Mouse (Mus musculus) midbrain, embryonic 11.5 days (tissue): ENCODE results near the gene Sptan1. TPM values are rescaled to one million over a fixed set of nuclear protein-coding genes. Genes with fewer than 3 reads are reported as not detected.

ENCODE experiments used
- ATAC-seq: fragments of 200-750 bp; cut with Nextera tagmentation; 2 replicates; pipeline ENCODE4 v1.8.0; 2017; ENCODE audit warnings: moderate TSS enrichment, moderate library complexity; ENCODE audit not compliant: low FRiP score
- DNase-seq: peaks from one replicate; pipeline ENCODE4 v3.0.0; 2015; ENCODE audit warnings: low spot score; ENCODE audit errors: missing footprints
- H3K27ac ChIP-seq: fragments of 300-500 bp; sonication (generic); 2 replicates; pipeline ENCODE4 v1.5.1; 2014; ENCODE audit warnings: low read depth, low read length
- H3K27me3 ChIP-seq: fragments of 300-500 bp; sonication (generic); 2 replicates; pipeline ENCODE4 v1.6.1; 2014; ENCODE audit warnings: mild to moderate bottlenecking, low read length, moderate library complexity, mixed read lengths; ENCODE audit not compliant: control insufficient read depth, insufficient read depth
- H3K36me3 ChIP-seq: fragments of 300-500 bp; sonication (generic); 2 replicates; pipeline ENCODE4 v1.6.1; 2014; ENCODE audit warnings: mild to moderate bottlenecking, low read length, moderate library complexity, mixed read lengths; ENCODE audit not compliant: control insufficient read depth, insufficient read depth
- H3K4me1 ChIP-seq: fragments of 300-500 bp; sonication (generic); 2 replicates; pipeline ENCODE4 v1.6.1; 2014; ENCODE audit warnings: low read length; ENCODE audit not compliant: control insufficient read depth, insufficient read depth
- H3K4me2 ChIP-seq: fragments of 300-500 bp; sonication (generic); 2 replicates; pipeline ENCODE4 v1.6.1; 2014; ENCODE audit warnings: mild to moderate bottlenecking, moderate library complexity
- H3K4me3 ChIP-seq: fragments of 300-500 bp; sonication (generic); 2 replicates; pipeline ENCODE4 v1.5.1; 2014; ENCODE audit warnings: low read depth, low read length
- H3K9ac ChIP-seq: fragments of 300-500 bp; sonication (generic); 2 replicates; pipeline ENCODE4 v1.6.1; 2014; ENCODE audit warnings: low read length
- H3K9me3 ChIP-seq: fragments of 300-500 bp; sonication (generic); 2 replicates; pipeline ENCODE4 v1.6.1; 2016; ENCODE audit warnings: low read length; ENCODE audit not compliant: control insufficient read depth
- WGBS: fragments of 180-500 bp; shearing (Covaris S2); extraction: QIAGEN DNeasy Blood & Tissue Kit; methylation state at CpG from one replicate; pipeline ENCODE4 v1.1.7; 2014; 5-methylcytosine and 5-hydroxymethylcytosine counted together
- polyA plus RNA-seq: library from polyadenylated mRNA; unstranded; fragments of >200 nt; fragmentation: Nextera tagmentation; extraction: Ambion mirVana; gene quantifications from 2 replicates; pipeline ENCODE4 v1.2.1, GENCODE M21; 2014

The Sptan1 gene
- polyA plus RNA-seq, 1 experiment from 2014 or later, result 136 TPM

DNA sequence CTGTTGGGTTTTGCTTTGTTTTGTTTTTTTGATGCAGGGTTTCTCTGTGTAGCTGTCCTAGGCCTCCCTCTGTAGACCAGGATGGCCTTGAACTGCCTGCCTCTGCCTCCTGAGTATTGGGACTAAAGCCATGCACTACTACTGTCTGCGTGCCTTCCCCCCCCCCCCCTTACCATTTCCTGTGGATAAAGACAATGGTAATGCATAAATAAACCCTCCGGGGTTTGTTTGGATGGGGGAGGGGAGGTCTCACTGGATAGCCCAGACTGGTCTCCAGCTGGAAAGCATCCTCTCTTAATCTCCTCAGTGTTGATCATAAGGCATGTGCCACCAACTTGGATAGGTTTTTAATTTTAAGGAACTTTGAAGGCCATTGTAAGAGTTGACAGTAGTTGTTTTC, 8.2 kb downstream of the Sptan1 start:
- H3K9me3 ChIP-seq, result no peaks in the 10 kb centered on the region
- no peak overlapping the region for H3K4me2 ChIP-seq
- no peak overlapping the region for H3K9ac ChIP-seq
- H3K27ac ChIP-seq, result no peak overlapping the region
- DNase-seq (no peak), ATAC-seq (no peak)
- H3K36me3 ChIP-seq, result peaks cover 3% of the 10 kb centered on the region; the same call in 1 of the 2 replicates
- 40% methylated on average over 2 of the region's 2 CpGs for WGBS
- H3K27me3 ChIP-seq, result no peaks in the 10 kb centered on the region
- H3K4me3 ChIP-seq, result no peak overlapping the region
- H3K4me1 ChIP-seq, result no peaks in the 10 kb centered on the region

DNA sequence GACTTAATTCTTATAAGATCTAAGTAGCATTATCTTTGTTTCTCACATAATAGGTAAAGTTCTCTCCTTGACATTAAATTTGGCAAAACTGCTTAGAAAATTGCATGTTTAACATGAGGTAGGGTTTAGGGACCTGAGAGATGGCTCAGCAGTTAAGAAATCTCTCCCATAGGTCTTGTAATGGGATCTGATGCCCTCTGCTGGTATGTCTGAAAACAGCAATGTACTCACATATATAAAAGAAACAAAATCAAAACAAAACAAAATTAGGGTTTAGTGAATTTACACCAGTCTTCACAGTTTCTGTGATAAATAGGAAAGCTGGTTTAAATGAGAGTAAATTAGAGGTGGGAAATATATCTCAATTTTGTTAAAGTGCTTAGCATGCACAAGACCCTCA, 11.9 kb downstream of the Sptan1 start:
- Histone ChIP-seq H3K9ac (no peak overlapping the region), H3K27me3 (no peaks in the 10 kb centered on the region), H3K36me3 (peaks cover 26% of the 10 kb centered on the region), H3K4me3 (no peak overlapping the region), H3K4me1 (no peaks in the 10 kb centered on the region), H3K4me2 (no peak overlapping the region), H3K9me3 (no peaks in the 10 kb centered on the region), H3K27ac (no peak overlapping the region)
- peak; percentile 91 for DNase-seq
- ATAC-seq, result no peak

DNA sequence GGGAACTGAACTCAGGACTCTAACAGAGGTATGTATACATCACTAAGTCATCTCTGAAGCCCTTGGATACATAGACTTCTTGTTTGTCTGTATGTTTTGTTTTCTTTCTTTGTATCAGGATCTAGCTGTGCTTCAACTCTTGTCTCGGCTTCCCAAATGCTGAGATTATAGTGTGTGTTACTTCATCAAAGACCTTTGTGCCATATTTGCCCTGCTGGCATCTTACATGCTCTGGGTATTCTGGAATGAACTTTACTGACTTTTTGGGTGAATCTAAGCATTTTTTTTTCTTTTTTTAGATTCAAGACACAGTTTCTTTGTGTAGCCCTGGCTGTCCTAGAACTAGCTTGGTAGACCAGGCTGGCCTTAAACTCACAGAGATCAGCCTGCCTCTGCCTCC, 15.3 kb downstream of the Sptan1 start:
- 90% methylated on average over 1 of the region's 1 CpGs for WGBS
- H3K9me3 ChIP-seq, result no peaks in the 10 kb centered on the region
- no peak for DNase-seq
- no peaks in the 10 kb centered on the region for H3K27me3 ChIP-seq
- H3K36me3 ChIP-seq, result peaks cover 35% of the 10 kb centered on the region
- no peak overlapping the region for H3K4me2 ChIP-seq
- no peaks in the 10 kb centered on the region for H3K4me1 ChIP-seq
- H3K9ac ChIP-seq, result no peak overlapping the region
- H3K27ac ChIP-seq, result no peak overlapping the region
- no peak for ATAC-seq
- no peak overlapping the region for H3K4me3 ChIP-seq

DNA sequence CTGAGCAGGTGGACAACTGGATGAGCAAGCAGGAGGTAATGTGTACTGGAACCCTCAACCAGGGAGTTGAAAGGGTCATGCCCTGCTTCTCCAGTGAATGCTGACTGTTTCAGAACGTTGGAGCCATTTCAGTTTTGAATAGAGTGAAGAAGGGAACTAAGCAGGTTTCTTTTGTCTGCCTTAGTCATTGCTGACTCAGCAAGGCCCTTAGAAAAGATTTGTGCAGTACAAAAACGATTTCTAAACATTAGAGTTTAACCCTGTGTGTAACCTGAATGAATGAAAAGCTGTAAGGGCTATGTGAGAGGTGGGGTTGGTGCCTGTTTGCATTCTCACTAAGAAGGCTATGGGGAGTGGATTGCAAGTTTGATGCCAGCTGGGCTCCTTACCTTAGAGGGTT, 26.6 kb downstream of the Sptan1 start:
- H3K4me2 ChIP-seq, result no peak overlapping the region
- no peak overlapping the region for H3K9ac ChIP-seq
- no peak overlapping the region for H3K4me3 ChIP-seq
- no peaks in the 10 kb centered on the region for H3K9me3 ChIP-seq
- 64% methylated on average over 2 of the region's 2 CpGs for WGBS
- no peak overlapping the region for H3K27ac ChIP-seq
- H3K36me3 ChIP-seq, result peaks cover 48% of the 10 kb centered on the region
- DNase-seq (no peak), ATAC-seq (no peak)
- no peaks in the 10 kb centered on the region for H3K4me1 ChIP-seq
- H3K27me3 ChIP-seq, result no peaks in the 10 kb centered on the region

DNA sequence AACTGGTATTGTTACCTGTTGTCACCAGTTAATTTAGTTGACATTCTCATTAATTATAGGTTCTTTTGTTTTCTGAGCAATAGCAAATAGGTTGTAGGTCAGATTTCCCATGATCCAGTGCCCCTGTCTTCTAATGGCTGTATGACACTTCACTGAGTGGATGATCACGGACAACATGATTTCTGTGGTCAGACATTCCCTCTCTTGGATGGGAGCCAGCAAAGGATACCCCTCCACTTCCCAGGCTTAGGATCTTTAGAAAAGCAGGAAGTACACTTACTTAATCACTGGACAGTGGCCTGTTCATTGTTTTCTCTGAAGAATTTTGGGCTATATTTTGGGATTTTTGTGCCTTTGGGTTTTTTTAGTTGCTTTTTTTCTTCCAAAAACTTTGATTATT, 43.7 kb downstream of the Sptan1 start:
- H3K27ac ChIP-seq, result no peak overlapping the region

DNA sequence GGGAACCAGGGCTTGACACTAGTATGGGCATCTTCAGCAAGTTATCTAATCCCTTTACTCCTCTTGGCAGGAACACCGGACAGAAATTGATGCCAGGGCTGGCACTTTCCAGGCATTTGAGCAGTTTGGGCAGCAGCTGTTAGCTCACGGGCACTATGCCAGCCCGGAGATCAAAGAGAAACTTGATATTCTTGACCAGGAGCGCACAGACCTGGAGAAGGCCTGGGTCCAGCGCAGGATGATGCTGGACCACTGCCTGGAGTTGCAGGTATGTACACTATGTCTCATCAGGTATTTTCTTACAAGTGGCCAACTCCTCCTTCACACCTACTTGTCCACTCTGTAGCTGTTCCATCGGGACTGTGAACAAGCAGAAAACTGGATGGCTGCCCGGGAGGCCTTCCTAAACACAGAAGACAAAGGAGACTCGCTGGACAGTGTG, 45.5 kb downstream of the Sptan1 start:
- ATAC-seq, result no peak
- Histone ChIP-seq H3K27me3 (no peaks in the 10 kb centered on the region), H3K4me3 (no peak overlapping the region), H3K9ac (no peak overlapping the region), H3K36me3 (peaks cover 54% of the 10 kb centered on the region), H3K9me3 (no peaks in the 10 kb centered on the region), H3K4me1 (no peaks in the 10 kb centered on the region), H3K27ac (no peak overlapping the region), H3K4me2 (no peak overlapping the region)
- DNase-seq, result no peak
- WGBS, result 97% methylated on average over 8 of the region's 8 CpGs

More for the DNA sequence above, 43.7 kb downstream of the Sptan1 start:
- Histone ChIP-seq H3K9me3 (no peaks in the 10 kb centered on the region), H3K9ac (no peak overlapping the region), H3K27me3 (no peaks in the 10 kb centered on the region), H3K4me2 (no peak overlapping the region), H3K4me3 (no peak overlapping the region), H3K36me3 (peaks cover 48% of the 10 kb centered on the region), H3K4me1 (no peaks in the 10 kb centered on the region)
- 93% methylated on average over 1 of the region's 1 CpGs for WGBS
- ATAC-seq (no peak), DNase-seq (no peak)

DNA sequence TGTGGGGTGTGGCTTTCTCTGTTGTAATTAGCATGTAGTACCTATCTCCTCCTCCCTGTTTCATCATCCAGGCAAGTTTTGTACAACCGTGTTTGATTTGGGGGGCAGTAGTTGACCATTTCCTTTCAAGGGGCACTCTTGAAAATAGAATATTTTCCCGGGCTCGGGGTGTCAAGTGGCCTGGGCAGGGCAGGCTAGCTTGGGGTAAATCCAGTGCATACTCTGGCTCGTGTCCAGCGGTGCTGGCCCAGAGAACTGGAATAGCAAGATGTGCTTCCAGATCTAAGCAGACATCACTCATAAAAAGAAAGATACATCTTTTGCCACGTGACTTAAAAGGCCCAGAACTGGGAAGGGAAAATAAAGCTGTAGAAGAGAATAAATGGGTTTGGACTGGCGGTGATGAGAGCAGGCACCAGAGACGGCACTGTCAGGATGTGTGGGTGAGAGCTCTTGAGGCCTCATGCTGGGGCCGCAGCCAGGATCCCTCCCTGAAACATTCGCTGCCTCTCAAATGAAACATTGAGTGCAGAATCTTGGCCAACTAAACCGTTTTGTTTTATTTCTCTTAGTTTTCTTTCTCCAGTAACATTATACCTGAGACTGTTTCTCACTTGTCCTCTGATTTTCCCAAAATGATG, 49.1 kb downstream of the Sptan1 start:
- Histone ChIP-seq H3K9ac (no peak overlapping the region), H3K27ac (no peak overlapping the region), H3K9me3 (no peaks in the 10 kb centered on the region), H3K36me3 (peaks cover 52% of the 10 kb centered on the region), H3K4me1 (no peaks in the 10 kb centered on the region), H3K4me2 (no peak overlapping the region), H3K4me3 (no peak overlapping the region), H3K27me3 (no peaks in the 10 kb centered on the region)
- 92% methylated on average over 11 of the region's 11 CpGs for WGBS
- ATAC-seq (no peak), DNase-seq (no peak)

DNA sequence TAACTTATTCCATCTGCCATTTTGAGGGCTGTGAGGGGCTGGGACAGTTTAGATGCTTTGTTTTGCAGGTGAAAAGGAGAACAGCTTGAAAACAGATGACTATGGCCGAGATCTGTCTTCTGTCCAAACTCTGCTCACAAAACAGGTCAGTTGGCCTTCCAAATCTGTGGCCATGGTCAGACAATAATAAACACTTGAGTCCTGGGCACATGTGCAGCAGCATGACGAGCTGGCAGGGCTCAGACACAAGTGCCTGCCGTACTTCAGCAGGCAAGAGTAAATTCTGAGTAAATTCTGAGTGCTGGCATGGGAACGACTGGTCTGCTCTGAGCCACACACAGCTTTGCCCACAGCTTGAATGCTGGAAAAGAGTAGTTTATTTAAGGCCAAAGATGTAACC, 60.1 kb downstream of the Sptan1 start:
- Histone ChIP-seq H3K4me3 (no peak overlapping the region), H3K27ac (no peak overlapping the region), H3K9me3 (no peaks in the 10 kb centered on the region), H3K27me3 (no peaks in the 10 kb centered on the region), H3K4me1 (no peaks in the 10 kb centered on the region), H3K4me2 (no peak overlapping the region), H3K36me3 (peaks cover 66% of the 10 kb centered on the region), H3K9ac (no peak overlapping the region)
- 83% methylated on average over 4 of the region's 4 CpGs for WGBS
- ATAC-seq (no peak), DNase-seq (no peak)

DNA sequence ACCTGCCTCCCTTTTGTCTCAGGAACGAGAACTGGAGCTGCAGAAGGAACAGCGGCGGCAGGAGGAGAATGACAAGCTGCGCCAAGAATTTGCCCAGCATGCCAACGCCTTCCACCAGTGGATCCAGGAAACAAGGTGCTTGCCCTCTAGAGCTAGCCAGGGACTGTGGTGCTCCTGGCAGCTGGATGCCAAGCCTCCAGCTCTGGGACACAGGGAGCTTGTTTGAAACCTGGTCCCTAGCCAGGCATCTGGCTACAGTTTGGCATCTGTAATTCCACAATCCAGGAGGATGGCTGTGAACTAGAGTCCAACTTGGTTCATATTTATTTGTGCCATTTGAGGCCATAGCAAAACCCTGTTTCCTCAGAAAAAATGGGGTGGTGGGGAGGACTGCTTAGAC, 61.6 kb downstream of the Sptan1 start:
- H3K4me1 ChIP-seq, result no peaks in the 10 kb centered on the region
- H3K27me3 ChIP-seq, result no peaks in the 10 kb centered on the region
- no peak overlapping the region for H3K9ac ChIP-seq
- no peak for DNase-seq
- H3K9me3 ChIP-seq, result no peaks in the 10 kb centered on the region
- H3K27ac ChIP-seq, result no peak overlapping the region
- 93% methylated on average over 5 of the region's 5 CpGs for WGBS
- no peak overlapping the region for H3K4me3 ChIP-seq
- H3K4me2 ChIP-seq, result no peak overlapping the region
- ATAC-seq, result no peak
- H3K36me3 ChIP-seq, result peaks cover 67% of the 10 kb centered on the region
